Mouse (Mus musculus) ES-E14 (cell line): ENCODE measurements around the gene Pou3f3. TPM values are rescaled to one million over a fixed set of nuclear protein-coding genes. Genes with fewer than 3 reads are reported as not detected.

Source experiments
- DNase-seq: peaks from one replicate; pipeline ENCODE4 v3.0.0-alpha.2; 2013; ENCODE audit warnings: low read depth, low spot score
- H3K27ac ChIP-seq: 2 replicates; pipeline ENCODE4 v1.5.1; 2012; ENCODE audit warnings: low read depth, mild to moderate bottlenecking, low read length, moderate library complexity, mixed read lengths; ENCODE audit not compliant: poor library complexity, insufficient read depth, severe bottlenecking
- H3K36me3 ChIP-seq: 2 replicates; pipeline ENCODE4 v1.6.1; 2012; ENCODE audit warnings: mild to moderate bottlenecking, low read length, moderate library complexity, mixed read lengths; ENCODE audit not compliant: control insufficient read depth, poor library complexity, insufficient read depth, severe bottlenecking
- H3K4me1 ChIP-seq, 2 experiments: fragments of 150-350 bp in 1 of 2; sonication (generic) in 1 of 2; 2 replicates each; pipeline ENCODE4 v1.6.1; 2012; ENCODE audit warnings: low read length in 2 of 2, mild to moderate bottlenecking in 1 of 2, mixed read lengths in 1 of 2; ENCODE audit not compliant: control insufficient read depth in 2 of 2, insufficient read depth in 2 of 2, poor library complexity in 1 of 2
- H3K4me3 ChIP-seq, 2 experiments: fragments of 150-350 bp in 1 of 2; sonication (generic) in 1 of 2; 2 replicates each; pipeline ENCODE4 v1.5.1; 2012; ENCODE audit warnings: low read length in 2 of 2, low read depth in 1 of 2, mild to moderate bottlenecking in 1 of 2, mixed read lengths in 1 of 2; ENCODE audit not compliant: insufficient read depth in 1 of 2, poor library complexity in 1 of 2, severe bottlenecking in 1 of 2
- H3K9ac ChIP-seq: 2 replicates; pipeline ENCODE4 v1.6.1; 2012; ENCODE audit warnings: low read depth, mild to moderate bottlenecking, low read length, mixed read lengths; ENCODE audit not compliant: poor library complexity, insufficient read depth, severe bottlenecking
- H3K9me3 ChIP-seq: fragments of 150-350 bp; sonication (generic); 2 replicates; pipeline ENCODE4 v1.6.1; 2012; ENCODE audit warnings: low read depth, mild to moderate bottlenecking, low read length; ENCODE audit not compliant: control insufficient read depth, insufficient read depth
- CHD2 ChIP-seq: IDR thresholded peaks from 2 replicates; pipeline ENCODE4 v1.6.1; 2014; ENCODE audit warnings: mild to moderate bottlenecking, low read depth, low read length, inconsistent platforms
- HCFC1 ChIP-seq: IDR thresholded peaks from 2 replicates; pipeline ENCODE4 v1.6.1; 2012; ENCODE audit warnings: low read length, inconsistent platforms, borderline replicate concordance; ENCODE audit not compliant: insufficient read depth
- MAFK ChIP-seq: IDR thresholded peaks from 2 replicates; pipeline ENCODE4 v1.6.1; 2014; ENCODE audit warnings: mild to moderate bottlenecking, low read depth, low read length, inconsistent platforms; ENCODE audit not compliant: insufficient read depth
- ZC3H11A ChIP-seq: IDR thresholded peaks from 2 replicates; pipeline ENCODE4 v1.6.1; 2012; ENCODE audit warnings: low read depth, mild to moderate bottlenecking, inconsistent platforms, low read length, borderline replicate concordance
- ZNF384 ChIP-seq: IDR thresholded peaks from 2 replicates; pipeline ENCODE4 v1.6.1; 2012; ENCODE audit warnings: low read depth, low read length, inconsistent platforms
- in situ Hi-C, 2 experiments: fragments of 600-800 bp; cut with MboI; formaldehyde crosslinking; loops; one replicate each; pipeline ENCODE4 v1.15.1; 2025; ENCODE audit warnings: low sequenced_read_pairs in 2 of 2, inconsistent platforms in 1 of 2; ENCODE audit not compliant: unreplicated experiment in 2 of 2
- total RNA-seq: library from RNA; depleted of rRNA; stranded (reverse); fragments of 300-350 nt; gene quantifications from 2 replicates; pipeline ENCODE4 v1.2.3, GENCODE M21; 2012

The Pou3f3 gene
- total RNA-seq, 1 experiment: 0.31 TPM

GRCm38 (mm10) chr1:42707611-42708130 is 12.1 kb downstream of the Pou3f3 start:
- DNase-seq: no peak
- Histone ChIP-seq H3K36me3 (no peaks in the 10 kb centered on the region), H3K9me3 (no peaks in the 10 kb centered on the region), H3K27ac (no peak overlapping the region), H3K4me3 (no peak overlapping the region), H3K9ac (no peak overlapping the region), H3K4me1 (peaks cover 0 to 5% of the 10 kb centered on the region in 2 experiments; a peak in 1 of 4 replicates)
- in situ Hi-C loops: no loop called here
- TF ChIP-seq HCFC1 (no peak), MAFK (no peak), ZC3H11A (no peak), CHD2 (no peak)

- Histone ChIP-seq H3K9me3 (no peaks in the 10 kb centered on the region), H3K27ac (no peak overlapping the region), H3K9ac (no peak overlapping the region), H3K36me3 (no peaks in the 10 kb centered on the region), H3K4me3 (no peak overlapping the region), H3K4me1 (peaks cover 0 to 7% of the 10 kb centered on the region in 2 experiments; a peak in 1 of 4 replicates)
- in situ Hi-C loops: no loop called here
- no peak for DNase-seq
- no peak for TF ChIP-seq ZC3H11A
- no peak for TF ChIP-seq ZNF384
- no peak for TF ChIP-seq HCFC1
- no peak for TF ChIP-seq CHD2
- no peak for TF ChIP-seq MAFK
These were observed 13.5 kb downstream of the Pou3f3 start for GRCm38 (mm10) chr1:42709024-42709423.

- TF ChIP-seq HCFC1 (no peak), ZNF384 (no peak), CHD2 (no peak), MAFK (no peak), ZC3H11A (no peak)
- peaks cover 0 to 6% of the 10 kb centered on the region in 2 experiments; a peak in 1 of 4 replicates for H3K4me1 ChIP-seq
- in situ Hi-C loops: no loop called here
- no peaks in the 10 kb centered on the region for H3K36me3 ChIP-seq
- H3K27ac ChIP-seq: no peak overlapping the region
- H3K4me3 ChIP-seq: no peak overlapping the region
- H3K9me3 ChIP-seq: no peaks in the 10 kb centered on the region
- DNase-seq: no peak
- H3K9ac ChIP-seq: no peak overlapping the region
These were observed 14.0 kb downstream of the Pou3f3 start for GRCm38 (mm10) chr1:42709431-42710160.

DNA sequence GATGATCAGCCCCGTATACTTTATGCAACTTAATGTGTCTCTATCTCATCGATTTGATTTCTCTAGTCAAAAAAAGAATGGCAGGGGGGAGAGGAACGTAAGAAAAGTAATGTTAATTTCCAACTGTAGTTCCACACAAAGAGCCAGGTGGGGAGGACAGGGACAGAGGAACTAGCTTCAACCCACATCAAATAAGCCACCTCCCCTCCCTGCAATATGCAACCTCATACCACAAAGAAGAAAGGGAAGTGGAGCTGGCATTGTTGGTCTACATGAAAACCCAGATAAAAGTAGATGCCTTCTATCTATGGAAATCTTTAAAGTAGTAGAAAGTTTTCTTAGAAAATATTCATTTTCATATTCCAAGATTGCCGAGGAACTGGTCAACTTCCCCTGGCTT is 14.7 kb downstream of the Pou3f3 start:
- H3K9me3 ChIP-seq: no peaks in the 10 kb centered on the region
- DNase-seq: no peak
- peaks cover 0 to 6% of the 10 kb centered on the region in 2 experiments; a peak in 1 of 4 replicates for H3K4me1 ChIP-seq
- no peak overlapping the region for H3K9ac ChIP-seq
- no peak overlapping the region for H3K4me3 ChIP-seq
- H3K27ac ChIP-seq: no peak overlapping the region
- no peaks in the 10 kb centered on the region for H3K36me3 ChIP-seq
- in situ Hi-C loops: no loop called here
- TF ChIP-seq ZNF384 (no peak), ZC3H11A (no peak), MAFK (no peak), CHD2 (no peak), HCFC1 (no peak)

DNA sequence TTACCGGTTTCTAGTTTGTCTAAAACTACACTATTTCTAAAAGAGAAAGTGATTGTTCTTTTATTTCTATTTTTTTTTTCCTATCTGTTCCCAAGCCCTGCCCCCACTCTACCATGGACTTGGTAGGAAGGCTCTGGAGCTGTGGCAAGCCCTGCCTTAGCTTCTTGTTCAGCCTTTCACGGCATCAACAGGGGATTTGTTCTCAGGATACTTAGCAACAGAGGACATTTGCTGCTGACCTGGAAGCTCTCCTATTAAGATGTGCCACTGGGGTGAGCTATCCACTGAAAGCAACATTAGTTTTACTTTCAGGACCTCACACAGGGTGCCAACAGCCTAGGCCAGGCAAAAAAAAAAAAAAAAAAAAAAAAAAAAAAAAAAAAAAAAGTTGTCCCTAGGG is 15.4 kb downstream of the Pou3f3 start:
- H3K4me1 ChIP-seq: peaks cover 0 to 6% of the 10 kb centered on the region in 2 experiments; a peak in 1 of 4 replicates

More for the DNA sequence above, 15.4 kb downstream of the Pou3f3 start:
- H3K4me3 ChIP-seq: no peak overlapping the region
- DNase-seq: no peak
- TF ChIP-seq CHD2 (no peak), ZNF384 (no peak), HCFC1 (no peak), ZC3H11A (no peak), MAFK (no peak)
- H3K27ac ChIP-seq: no peak overlapping the region
- no peak overlapping the region for H3K9ac ChIP-seq
- H3K9me3 ChIP-seq: no peaks in the 10 kb centered on the region
- in situ Hi-C loops: no loop called here
- H3K36me3 ChIP-seq: no peaks in the 10 kb centered on the region
